Mouse (Mus musculus) ovary, adult 10 weeks (tissue): Measurements from ENCODE around the gene Fez1. TPM values are rescaled to one million over a fixed set of nuclear protein-coding genes. Genes with fewer than 3 reads are reported as not detected.

Experiments
- polyA plus RNA-seq: library from polyadenylated mRNA; stranded (reverse); fragments of 350-450 nt; fragmentation: Illumina TruSeq; extraction: RNeasy Lipid Tissue Mini Kit (QIAGEN cat#74804); gene quantifications from one replicate; pipeline ENCODE4 v1.2.3, GENCODE M21; 2014

Gene Fez1
- 9.0 TPM for polyA plus RNA-seq

DNA sequence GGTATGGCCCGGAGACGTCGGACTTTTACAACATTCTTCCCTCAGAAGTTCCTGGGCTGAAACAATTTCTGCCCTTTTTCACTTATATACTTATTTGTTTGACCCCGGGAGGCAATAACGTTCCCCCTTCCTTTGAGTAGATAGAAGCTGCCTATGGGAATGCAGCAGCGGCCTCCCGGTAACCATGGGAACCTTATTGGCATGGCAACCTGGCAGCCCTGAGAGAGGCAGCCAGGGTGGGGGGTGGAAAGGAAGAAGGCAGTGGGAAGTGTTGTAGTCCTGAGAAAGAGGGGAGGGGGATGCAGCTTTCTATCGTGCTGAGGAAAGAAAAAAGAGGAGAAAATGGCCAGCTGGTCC, at the start of gene Fez1:
Fez1 (plus strand) TSS at position 221 of the 357 bp plus-strand sequence.

DNA sequence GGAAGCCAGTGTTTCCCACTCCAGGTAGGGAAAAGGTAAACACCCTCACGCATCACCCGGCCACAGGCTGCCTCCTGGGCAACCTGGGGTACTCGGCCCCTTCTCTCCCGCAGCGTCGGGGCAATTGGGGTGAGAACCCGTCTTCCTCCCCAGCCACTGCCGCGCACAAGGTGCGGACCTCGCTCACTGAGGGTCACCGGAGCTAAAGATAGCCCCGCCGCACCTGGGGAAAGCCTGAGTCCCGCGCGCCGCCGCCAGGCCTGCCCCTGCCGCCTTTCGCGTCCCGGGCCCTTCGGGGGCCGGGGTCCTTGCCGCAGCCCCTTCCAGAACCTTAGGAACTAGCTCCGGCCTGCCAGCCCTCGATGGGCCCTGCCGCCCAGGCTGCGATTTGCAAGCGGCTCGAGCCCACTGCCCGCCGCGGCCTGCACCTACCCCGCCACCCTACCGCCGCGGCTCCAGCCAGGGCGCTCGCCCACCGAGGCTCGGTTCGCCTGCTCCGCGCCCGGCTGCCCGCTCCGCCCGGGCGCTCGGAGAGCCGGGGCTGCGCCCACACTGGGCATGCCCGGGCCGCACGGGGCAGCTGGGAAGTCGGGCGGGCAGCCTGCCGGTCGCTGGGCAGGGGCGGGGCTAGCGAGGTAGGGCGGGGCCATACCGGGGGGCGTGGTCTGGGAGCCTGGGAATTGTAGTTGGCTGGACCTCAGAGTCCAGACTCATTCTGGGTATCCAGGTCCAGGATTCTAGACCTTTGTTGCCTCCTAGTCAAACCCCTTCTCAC, 24.7 kb upstream of the Fez1 start, which contains the start of gene Ei24:
Ei24 (minus strand) TSS at position 613 of the 775 bp plus-strand sequence.

Other genes with a start within 250 kb of the Fez1 start
- not detected for gene Gm17689, start 239.2 kb upstream of the Fez1 start, polyA plus RNA-seq
- 1.00 TPM for gene A630095E13Rik, start 178.5 kb upstream of the Fez1 start, polyA plus RNA-seq
- gene Acrv1, start 128.6 kb upstream of the Fez1 start, polyA plus RNA-seq, result not detected
- 130 TPM for gene Chek1, start 94.8 kb upstream of the Fez1 start, polyA plus RNA-seq
- 672 TPM for gene Stt3a, start 54.2 kb upstream of the Fez1 start, polyA plus RNA-seq
- gene Ei24, start 24.5 kb upstream of the Fez1 start, polyA plus RNA-seq, result 201 TPM